Mouse (Mus musculus): Measurements from ENCODE around the gene Akap8l. TPM values are rescaled to one million over a fixed set of nuclear protein-coding genes. Genes with fewer than 3 reads are reported as not detected.

Akap8l gene
- total and polyA plus RNA-seq, 3 experiments = 40.0 to 63.8 TPM; not detected in 1

DNA sequence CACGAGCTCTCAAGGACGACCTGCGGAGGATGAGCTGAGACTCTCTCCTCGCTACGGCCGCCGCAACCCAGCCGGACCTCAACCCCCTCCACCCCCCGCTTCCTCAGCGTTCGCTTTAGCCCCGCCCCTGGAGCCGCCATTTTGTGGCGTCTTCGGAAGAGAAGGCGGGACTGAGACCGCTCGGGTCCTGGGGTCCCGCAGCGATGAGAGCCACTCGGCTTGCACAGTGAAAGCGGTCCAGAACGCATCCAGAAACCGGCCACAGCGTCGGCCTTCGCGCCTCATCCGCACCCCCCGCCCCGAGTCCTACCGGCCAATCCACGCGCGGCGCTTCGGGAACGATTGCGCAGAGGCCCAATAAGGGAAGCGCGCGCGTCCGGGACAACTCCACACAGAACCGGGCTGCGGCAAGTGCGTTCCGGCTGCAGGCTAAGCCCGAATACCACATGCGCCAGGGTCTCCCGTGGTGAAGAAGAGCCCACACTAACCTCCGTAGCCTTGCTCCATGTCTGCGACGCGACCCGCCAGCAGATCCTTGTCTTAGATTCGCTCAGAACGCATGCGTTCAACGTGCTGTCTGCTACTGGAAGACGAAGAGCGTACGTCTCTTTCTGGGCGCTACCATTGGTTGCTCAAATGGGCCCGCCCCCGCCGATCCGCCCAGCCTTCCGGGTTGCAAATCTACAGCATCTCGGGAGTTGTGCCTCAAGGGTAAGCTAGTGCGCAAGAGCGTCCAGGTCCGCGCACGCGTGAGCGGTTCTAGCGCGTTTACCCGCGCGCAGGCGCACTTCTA, 29.6 kb downstream of the Akap8l start, which contains the start of gene Akap8 (continued):
- no peak; the same call in 1 of the 2 replicates for TF ChIP-seq KAT2A (conservative IDR thresholded peaks at IDR 0.05; ENCODE audit: low read depth, low read length)
- TF ChIP-seq MAZ (IDR thresholded peaks at IDR 0.05; ENCODE audit: low read depth, low read length) = peak; percentile 67; the same call in 1 of the 2 replicates
- no peak for TF ChIP-seq BHLHE40 (IDR thresholded peaks at IDR 0.05; ENCODE audit: borderline replicate concordance, low read depth, low read length)

DNA sequence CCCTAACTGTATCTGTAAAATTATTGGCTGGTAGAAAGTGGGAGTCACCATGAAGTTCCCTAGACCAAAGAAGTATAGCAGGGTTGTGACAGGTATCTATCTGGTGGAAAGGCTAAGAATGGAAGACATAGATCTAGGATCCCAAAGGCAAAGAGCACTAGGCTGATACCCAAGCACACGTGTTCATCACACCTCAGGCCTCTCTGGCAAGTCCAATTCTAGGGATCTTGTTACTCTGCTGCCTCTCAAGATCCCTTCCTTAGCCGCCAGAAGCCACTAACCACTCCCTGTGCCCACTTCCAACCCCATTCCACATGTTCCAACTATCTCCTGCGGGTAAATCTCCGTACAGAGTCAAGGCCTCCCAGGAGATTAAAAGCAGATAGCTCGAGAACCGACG, 30.5 kb downstream of the Akap8l start:
- H3K27ac ChIP-seq (ENCODE audit: control insufficient read depth, low read depth, low read length) = peak overlapping the region; percentile 80
- H3K9me3 ChIP-seq (replicated peaks; ENCODE audit: insufficient read depth, low read length) = no peaks in the 10 kb centered on the region
- peaks cover 14 to 17% of the 10 kb centered on the region in 2 experiments for H3K36me3 ChIP-seq (ENCODE audit: control insufficient read depth in 1 of 2, insufficient read depth in 2 of 2, low read length in 2 of 2)
- DNase-seq (ENCODE audit: low read depth, low spot score) = peak; percentile 58
- peaks cover 54% of the 10 kb centered on the region for H3K79me2 ChIP-seq (ENCODE audit: control insufficient read depth, insufficient read depth, low read length, poor library complexity)
- H3K4me1 ChIP-seq (ENCODE audit: control insufficient read depth in 1 of 2, insufficient read depth in 2 of 2, low read length in 2 of 2) = peaks cover 2 to 10% of the 10 kb centered on the region in 2 experiments; a peak in 2 of 4 replicates
- no peaks in the 10 kb centered on the region for H3K27me3 ChIP-seq (ENCODE audit: control insufficient read depth in 1 of 2, insufficient read depth in 2 of 2, low read length in 2 of 2)
- peak overlapping the region; percentile 68 to 75 for H3K4me3 ChIP-seq (ENCODE audit: control insufficient read depth in 1 of 2, insufficient read depth in 1 of 2, low read depth in 2 of 2, low read length in 2 of 2)
- peak overlapping the region; percentile 83 for H3K9ac ChIP-seq (ENCODE audit: control insufficient read depth, low read depth, low read length, poor library complexity, severe bottlenecking)
- TF ChIP-seq SMC3 (IDR thresholded peaks at IDR 0.05; ENCODE audit: low read depth, low read length) (no peak), E2F4 (IDR thresholded peaks at IDR 0.05; ENCODE audit: borderline replicate concordance, low read depth, low read length) (no peak), ETS1 (IDR thresholded peaks at IDR 0.05; ENCODE audit: low read depth, low read length) (no peak), UBTF (IDR thresholded peaks at IDR 0.05; ENCODE audit: borderline replicate concordance, insufficient read depth, low read depth, low read length) (no peak), ZMIZ1 (IDR thresholded peaks at IDR 0.05; ENCODE audit: low read depth, low read length) (no peak), MAFK (IDR thresholded peaks at IDR 0.05; ENCODE audit: borderline replicate concordance, low read depth, low read length) (no peak), SIN3A (IDR thresholded peaks at IDR 0.05; ENCODE audit: low read length) (peak; percentile 35; the same call in 1 of the 2 replicates), CTCF (IDR thresholded peaks at IDR 0.05 in 2 of 3, conservative IDR thresholded peaks at IDR 0.05 in 1 of 3; ENCODE audit: control insufficient read depth in 1 of 3, insufficient read depth in 1 of 3, low read depth in 2 of 3, low read length in 3 of 3, poor library complexity in 1 of 3, severe bottlenecking in 1 of 3) (no peak), ZC3H11A (IDR thresholded peaks at IDR 0.05; ENCODE audit: low read depth, low read length) (no peak), NELFE (IDR thresholded peaks at IDR 0.05; ENCODE audit: low read depth, low read length) (no peak), RCOR1 (IDR thresholded peaks at IDR 0.05; ENCODE audit: low read depth, low read length) (no peak), MAX (IDR thresholded peaks at IDR 0.05; ENCODE audit: low read length) (peak; percentile 85), RAD21 (IDR thresholded peaks at IDR 0.05; ENCODE audit: low read depth, low read length) (no peak), MAZ (IDR thresholded peaks at IDR 0.05; ENCODE audit: low read depth, low read length) (no peak), MEF2A (IDR thresholded peaks at IDR 0.05; ENCODE audit: extremely low read depth, insufficient replicate concordance, low read depth, low read length, poor library complexity, severe bottlenecking) (no peak), CHD2 (IDR thresholded peaks at IDR 0.05; ENCODE audit: low read length) (no peak), NRF1 (IDR thresholded peaks at IDR 0.05; ENCODE audit: insufficient read depth, low read depth, low read length, poor library complexity, severe bottlenecking) (no peak), TBP (IDR thresholded peaks at IDR 0.05; ENCODE audit: low read depth, low read length) (no peak), ZKSCAN1 (IDR thresholded peaks at IDR 0.05; ENCODE audit: low read depth, low read length) (no peak), ELF1 (IDR thresholded peaks at IDR 0.05; ENCODE audit: low read depth, low read length) (no peak), POLR2A (IDR thresholded peaks at IDR 0.05; ENCODE audit: control insufficient read depth in 1 of 2, insufficient read depth in 1 of 2, low read depth in 1 of 2, low read length in 2 of 2, poor library complexity in 1 of 2) (no peak), MYC (IDR thresholded peaks at IDR 0.05; ENCODE audit: low read depth, low read length) (peak; percentile 68; the same call in 1 of the 2 replicates), MYB (IDR thresholded peaks at IDR 0.05; ENCODE audit: low read depth, low read length) (no peak), MXI1 (IDR thresholded peaks at IDR 0.05; ENCODE audit: low read depth, low read length) (peak; percentile 90), ZNF384 (IDR thresholded peaks at IDR 0.05; ENCODE audit: low read depth, low read length) (no peak), GATA1 (IDR thresholded peaks at IDR 0.05; ENCODE audit: low read depth, low read length) (no peak), TCF12 (IDR thresholded peaks at IDR 0.05; ENCODE audit: low read depth, low read length) (no peak), USF1 (IDR thresholded peaks at IDR 0.05; ENCODE audit: low read depth, low read length) (0 out of 2 replicates have a peak, but pooled peaks have one; percentile 7), EP300 (IDR thresholded peaks at IDR 0.05; ENCODE audit: low read depth in 1 of 2, low read length in 2 of 2) (no peak), GABPA (IDR thresholded peaks at IDR 0.05; ENCODE audit: low read depth, low read length) (no peak), POLR2AphosphoS5 (IDR thresholded peaks at IDR 0.05; ENCODE audit: borderline replicate concordance, low read depth, low read length) (no peak), CHD1 (IDR thresholded peaks at IDR 0.05; ENCODE audit: low read depth, low read length) (0 out of 2 replicates have a peak, but pooled peaks have one; percentile 16), KAT2A (conservative IDR thresholded peaks at IDR 0.05; ENCODE audit: low read depth, low read length) (no peak)
